Mouse (Mus musculus) liver, embryonic 14.5 days (tissue): ENCODE measurements around the gene Dlat.

Experiments
- CTCF ChIP-seq: IDR thresholded peaks from 2 replicates; pipeline ENCODE4 v1.5.1; 2016; ENCODE audit warnings: antibody characterized with exemption, low read depth, control low read depth
- EP300 ChIP-seq: IDR thresholded peaks from 2 replicates; pipeline ENCODE4 v1.6.1; 2016; ENCODE audit warnings: antibody characterized with exemption, low read depth

- TF ChIP-seq CTCF (no peak), EP300 (peak; percentile 31; the same call in 1 of the 2 replicates)
These were observed 6.9 kb upstream of the Dlat start for GRCm38 (mm10) chr9:50666442-50666841.
